Mouse (Mus musculus): ENCODE measurements around the gene Hcrtr1. TPM values are rescaled to one million over a fixed set of nuclear protein-coding genes. Genes with fewer than 3 reads are reported as not detected.

The Hcrtr1 gene
- polyA plus RNA-seq, 1 experiment from 2014 or later, result 0.46 TPM

DNA sequence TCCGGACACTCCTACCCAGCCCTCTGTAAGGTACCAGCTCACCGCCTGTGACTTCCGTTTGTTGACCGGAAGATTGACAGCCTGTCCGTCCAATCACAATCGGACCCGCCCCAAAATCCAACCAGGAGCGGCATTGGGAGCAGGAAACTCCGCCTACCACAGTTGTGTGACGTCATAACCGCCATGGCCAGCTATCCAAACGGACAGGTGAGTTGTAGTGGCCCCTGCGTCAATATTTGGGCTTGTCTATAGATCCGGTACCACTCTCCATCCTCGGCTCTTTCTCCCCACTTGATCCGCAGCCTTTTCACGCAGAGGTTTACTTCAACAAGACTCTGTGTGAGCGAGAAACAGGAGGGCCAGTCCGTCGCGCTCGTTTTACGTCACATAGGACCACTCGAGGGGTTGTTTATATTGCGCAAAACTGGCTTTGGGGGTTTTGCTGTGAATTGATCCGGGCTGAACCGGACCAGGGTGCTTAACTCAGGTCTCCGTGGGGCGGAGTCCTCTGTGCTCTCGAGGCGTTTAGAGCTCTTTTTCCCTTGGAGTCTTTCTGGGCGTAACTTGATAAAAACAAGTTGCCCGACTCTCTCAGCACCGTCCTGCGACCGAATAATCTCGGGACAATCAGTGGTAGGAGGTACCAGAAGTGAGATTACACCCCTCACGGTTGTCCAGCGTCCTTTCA lies 31.6 kb downstream of the Hcrtr1 start:
- ATAC-seq (ENCODE audit: low FRiP score), result peak; percentile 97
- Histone ChIP-seq H3K27me3 (ENCODE audit: control insufficient read depth, insufficient read depth, low read length) (no peaks in the 10 kb centered on the region), H3K4me1 (replicated peaks; ENCODE audit: control insufficient read depth, insufficient read depth, low read length) (0 out of 2 replicates have a peak, but pooled peaks cover 3% of the 10 kb centered on the region), H3K36me3 (ENCODE audit: control insufficient read depth, insufficient read depth, low read length) (no peaks in the 10 kb centered on the region), H3K9ac (ENCODE audit: low read depth, low read length) (peak overlapping the region; percentile 61), H3K9me3 (ENCODE audit: control insufficient read depth, low read length) (no peaks in the 10 kb centered on the region), H3K4me2 (replicated peaks; ENCODE audit: low read depth, low read length) (peak overlapping the region; percentile 83), H3K27ac (ENCODE audit: low read depth, low read length) (no peak overlapping the region), H3K4me3 (ENCODE audit: low read depth, low read length) (peak overlapping the region; percentile 76)
- peak; percentile 100 for DNase-seq (ENCODE audit: low spot score)
- 1% methylated on average over 39 of the region's 39 CpGs for WGBS

DNA sequence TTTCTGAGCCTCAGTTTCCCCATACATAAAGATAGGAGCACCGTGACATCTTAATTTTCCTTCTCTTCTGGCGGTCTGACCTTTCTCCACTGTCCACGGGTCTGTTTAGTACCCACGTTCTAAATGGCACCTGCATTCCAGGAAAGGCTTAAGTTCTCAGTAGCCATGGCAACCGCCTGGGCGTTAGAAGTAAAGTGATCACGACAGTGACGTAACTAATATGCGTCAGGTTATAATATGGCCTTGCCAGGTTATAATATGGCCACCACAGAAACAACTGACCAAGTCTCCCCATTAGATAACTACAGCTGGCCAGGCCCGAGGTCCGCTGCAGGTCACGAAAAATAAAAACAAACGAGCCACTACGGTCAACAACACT lies 32.1 kb downstream of the Hcrtr1 start:
- Histone ChIP-seq H3K9ac (ENCODE audit: low read depth, low read length) (no peak overlapping the region; the same call in 1 of the 2 replicates), H3K27me3 (ENCODE audit: control insufficient read depth, insufficient read depth, low read length) (no peaks in the 10 kb centered on the region), H3K36me3 (ENCODE audit: control insufficient read depth, insufficient read depth, low read length) (no peaks in the 10 kb centered on the region), H3K27ac (ENCODE audit: low read depth, low read length) (no peak overlapping the region), H3K9me3 (ENCODE audit: control insufficient read depth, low read length) (no peaks in the 10 kb centered on the region), H3K4me3 (ENCODE audit: low read depth, low read length) (peak overlapping the region; percentile 76), H3K4me2 (replicated peaks; ENCODE audit: low read depth, low read length) (peak overlapping the region; percentile 37), H3K4me1 (replicated peaks; ENCODE audit: control insufficient read depth, insufficient read depth, low read length) (0 out of 2 replicates have a peak, but pooled peaks cover 3% of the 10 kb centered on the region)
- ATAC-seq (ENCODE audit: low FRiP score), result peak; percentile 55
- no peak for DNase-seq (ENCODE audit: low spot score)
- WGBS, result 11% methylated on average over 14 of the region's 14 CpGs

DNA sequence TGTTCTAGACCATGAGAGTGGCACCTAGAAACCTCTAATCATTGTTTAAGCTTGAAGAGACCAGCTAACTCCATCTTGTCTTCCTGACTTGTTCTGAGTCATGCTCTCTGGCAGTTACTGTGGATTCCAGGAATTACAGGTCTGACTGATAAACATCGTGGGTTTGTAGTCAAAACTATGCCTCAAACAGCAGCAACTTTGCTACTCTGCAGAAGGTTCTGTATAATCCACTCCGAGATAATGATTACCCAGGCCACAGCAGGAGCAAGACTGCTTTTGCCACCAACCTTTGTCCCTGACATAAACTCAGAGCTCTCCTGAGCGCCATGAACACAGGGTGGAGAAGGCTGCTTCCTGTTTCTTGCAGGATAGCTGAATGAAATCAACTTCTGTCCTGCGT lies 34.6 kb downstream of the Hcrtr1 start:
- ATAC-seq (ENCODE audit: low FRiP score) (no peak), DNase-seq (ENCODE audit: low spot score) (no peak)
- Histone ChIP-seq H3K27ac (ENCODE audit: low read depth, low read length) (no peak overlapping the region), H3K36me3 (ENCODE audit: control insufficient read depth, insufficient read depth, low read length) (no peaks in the 10 kb centered on the region), H3K9ac (ENCODE audit: low read depth, low read length) (no peak overlapping the region), H3K4me2 (replicated peaks; ENCODE audit: low read depth, low read length) (no peak overlapping the region), H3K4me1 (replicated peaks; ENCODE audit: control insufficient read depth, insufficient read depth, low read length) (0 out of 2 replicates have a peak, but pooled peaks cover 6% of the 10 kb centered on the region), H3K9me3 (ENCODE audit: control insufficient read depth, low read length) (no peaks in the 10 kb centered on the region), H3K4me3 (ENCODE audit: low read depth, low read length) (no peak overlapping the region), H3K27me3 (ENCODE audit: control insufficient read depth, insufficient read depth, low read length) (no peaks in the 10 kb centered on the region)
- WGBS, result 80% methylated on average over 4 of the region's 4 CpGs

DNA sequence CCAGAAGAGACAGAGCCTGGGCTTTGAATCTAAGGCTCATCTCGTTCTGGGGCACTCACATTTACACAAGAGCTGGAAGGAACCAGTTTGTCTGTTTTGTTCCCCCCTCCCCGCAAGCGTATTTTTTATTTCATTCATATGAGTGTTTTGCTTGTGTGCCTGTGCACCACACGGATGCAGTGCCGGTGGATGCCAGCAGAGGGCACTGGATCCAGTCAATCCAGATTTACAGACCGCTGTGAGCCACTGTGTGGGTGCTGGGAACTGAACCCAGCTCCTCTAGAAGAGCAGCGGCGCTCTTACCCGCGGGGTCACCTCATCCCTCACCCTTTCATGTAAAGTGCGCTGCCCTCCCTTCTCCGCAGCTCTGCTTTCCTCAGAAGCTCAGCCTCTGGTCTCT lies 35.5 kb downstream of the Hcrtr1 start:
- ATAC-seq (ENCODE audit: low FRiP score), result no peak
- 0 out of 2 replicates have a peak, but pooled peaks cover 6% of the 10 kb centered on the region for H3K4me1 ChIP-seq (replicated peaks; ENCODE audit: control insufficient read depth, insufficient read depth, low read length)
- no peak overlapping the region for H3K27ac ChIP-seq (ENCODE audit: low read depth, low read length)
- no peak overlapping the region for H3K4me2 ChIP-seq (replicated peaks; ENCODE audit: low read depth, low read length)
- 78% methylated on average over 12 of the region's 12 CpGs for WGBS
- DNase-seq (ENCODE audit: low spot score), result no peak
- no peaks in the 10 kb centered on the region for H3K27me3 ChIP-seq (ENCODE audit: control insufficient read depth, insufficient read depth, low read length)
- H3K9ac ChIP-seq (ENCODE audit: low read depth, low read length), result no peak overlapping the region
- H3K4me3 ChIP-seq (ENCODE audit: low read depth, low read length), result no peak overlapping the region
- H3K9me3 ChIP-seq (ENCODE audit: control insufficient read depth, low read length), result no peaks in the 10 kb centered on the region
- no peaks in the 10 kb centered on the region for H3K36me3 ChIP-seq (ENCODE audit: control insufficient read depth, insufficient read depth, low read length)

DNA sequence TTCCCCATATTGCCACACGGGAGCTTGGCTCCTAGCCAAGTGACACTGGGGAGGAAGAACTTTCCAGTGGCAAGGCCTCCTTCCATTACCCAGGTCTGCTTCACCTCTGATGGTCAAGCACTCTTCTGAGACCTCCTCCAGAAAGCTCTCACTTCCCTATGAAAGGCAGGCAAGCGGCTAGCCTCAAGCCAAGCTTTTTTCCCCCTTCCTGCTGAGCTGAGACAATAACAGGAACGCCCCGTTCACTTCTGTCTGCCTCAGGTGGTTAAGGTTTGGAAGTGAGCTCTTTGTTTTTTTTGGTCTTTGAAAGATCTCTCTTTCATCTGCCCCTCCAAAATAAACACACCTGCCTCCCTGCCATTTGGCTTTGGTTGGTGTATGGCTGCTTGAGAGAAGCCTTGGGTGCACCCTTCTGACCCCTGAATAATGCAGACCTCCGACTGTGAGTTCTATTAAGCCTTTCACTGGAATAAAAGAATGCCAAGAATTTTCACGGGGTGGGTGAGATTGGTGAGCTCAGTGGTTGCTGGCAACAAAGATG lies 37.0 kb downstream of the Hcrtr1 start, which contains the start of gene Pef1:
Gene Pef1 (plus strand): TSS at position 448 of the 541 bp plus-strand sequence.
- H3K27me3 ChIP-seq (ENCODE audit: control insufficient read depth, insufficient read depth, low read length), result no peaks in the 10 kb centered on the region

DNA sequence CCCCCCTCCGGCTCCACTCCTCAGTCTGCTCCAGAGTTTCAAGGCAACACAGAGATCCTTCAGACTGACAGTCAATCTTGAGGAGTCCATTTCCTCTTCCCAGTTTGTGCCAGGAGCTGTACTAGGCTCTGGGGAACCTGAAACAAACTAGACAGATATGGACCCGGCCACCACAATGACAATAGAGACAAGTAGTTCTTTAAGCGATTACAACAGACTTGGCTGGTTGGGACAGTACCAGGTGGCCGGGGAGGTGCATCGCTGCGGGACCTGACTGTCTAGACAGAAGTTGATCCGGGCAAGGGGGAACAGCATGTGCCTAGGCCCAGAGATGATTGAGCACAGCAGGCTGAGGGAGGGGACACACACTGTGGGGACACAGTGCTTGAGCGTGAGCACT lies 38.0 kb downstream of the Hcrtr1 start:
- Histone ChIP-seq H3K4me3 (ENCODE audit: low read depth, low read length) (no peak overlapping the region), H3K9me3 (ENCODE audit: control insufficient read depth, low read length) (no peaks in the 10 kb centered on the region), H3K27ac (ENCODE audit: low read depth, low read length) (peak overlapping the region; percentile 30; the same call in 1 of the 2 replicates), H3K4me2 (replicated peaks; ENCODE audit: low read depth, low read length) (no peak overlapping the region), H3K27me3 (ENCODE audit: control insufficient read depth, insufficient read depth, low read length) (no peaks in the 10 kb centered on the region), H3K9ac (ENCODE audit: low read depth, low read length) (no peak overlapping the region), H3K36me3 (ENCODE audit: control insufficient read depth, insufficient read depth, low read length) (no peaks in the 10 kb centered on the region), H3K4me1 (replicated peaks; ENCODE audit: control insufficient read depth, insufficient read depth, low read length) (0 out of 2 replicates have a peak, but pooled peaks cover 3% of the 10 kb centered on the region)
- 16% methylated on average over 8 of the region's 8 CpGs for WGBS
- peak; percentile 27 for DNase-seq (ENCODE audit: low spot score)
- no peak for ATAC-seq (ENCODE audit: low FRiP score)

More for the DNA sequence above, 37.0 kb downstream of the Hcrtr1 start, which contains the start of gene Pef1:
- Histone ChIP-seq H3K9ac (ENCODE audit: low read depth, low read length) (no peak within 1 kb of the TSS), H3K9me3 (ENCODE audit: control insufficient read depth, low read length) (no peaks in the 10 kb centered on the region), H3K27ac (ENCODE audit: low read depth, low read length) (peak within 1 kb of the TSS; percentile 30; the same call in 1 of the 2 replicates), H3K4me1 (replicated peaks; ENCODE audit: control insufficient read depth, insufficient read depth, low read length) (0 out of 2 replicates have a peak, but pooled peaks cover 3% of the 10 kb centered on the region), H3K4me3 (ENCODE audit: low read depth, low read length) (no peak within 1 kb of the TSS), H3K4me2 (replicated peaks; ENCODE audit: low read depth, low read length) (no peak within 1 kb of the TSS), H3K36me3 (ENCODE audit: control insufficient read depth, insufficient read depth, low read length) (no peaks in the 10 kb centered on the region)
- WGBS, result 3% methylated on average over 6 of the region's 6 CpGs
- DNase-seq (ENCODE audit: low spot score) (no peak), ATAC-seq (ENCODE audit: low FRiP score) (no peak)

DNA sequence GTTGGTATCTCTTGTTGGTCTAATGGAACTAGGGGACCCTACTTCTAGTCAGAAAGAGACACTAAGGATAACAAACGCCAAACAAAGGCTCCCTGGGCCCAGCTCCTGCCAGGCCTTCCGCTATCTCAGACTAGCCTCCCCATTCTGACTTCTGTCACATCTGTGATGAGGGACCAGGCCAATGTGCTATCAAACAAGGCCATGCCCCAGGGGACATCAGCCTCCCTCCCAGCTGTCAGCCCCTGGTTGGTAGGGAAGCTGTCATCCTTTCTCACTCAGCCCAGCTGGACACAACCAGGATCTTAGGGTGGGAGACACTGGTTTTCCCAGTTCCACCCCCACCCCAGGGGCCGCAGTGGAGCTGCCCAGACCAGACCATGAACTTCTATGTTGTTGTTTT lies 44.0 kb downstream of the Hcrtr1 start:
- Histone ChIP-seq H3K4me2 (replicated peaks; ENCODE audit: low read depth, low read length) (no peak overlapping the region), H3K4me1 (replicated peaks; ENCODE audit: control insufficient read depth, insufficient read depth, low read length) (peaks cover 2% of the 10 kb centered on the region; the same call in 1 of the 2 replicates), H3K9me3 (ENCODE audit: control insufficient read depth, low read length) (no peaks in the 10 kb centered on the region), H3K4me3 (ENCODE audit: low read depth, low read length) (no peak overlapping the region), H3K36me3 (ENCODE audit: control insufficient read depth, insufficient read depth, low read length) (no peaks in the 10 kb centered on the region), H3K27me3 (ENCODE audit: control insufficient read depth, insufficient read depth, low read length) (no peaks in the 10 kb centered on the region), H3K27ac (ENCODE audit: low read depth, low read length) (no peak overlapping the region), H3K9ac (ENCODE audit: low read depth, low read length) (no peak overlapping the region)
- ATAC-seq (ENCODE audit: low FRiP score), result no peak
- peak; percentile 50 for DNase-seq (ENCODE audit: low spot score)
- 27% methylated on average over 3 of the region's 3 CpGs for WGBS

DNA sequence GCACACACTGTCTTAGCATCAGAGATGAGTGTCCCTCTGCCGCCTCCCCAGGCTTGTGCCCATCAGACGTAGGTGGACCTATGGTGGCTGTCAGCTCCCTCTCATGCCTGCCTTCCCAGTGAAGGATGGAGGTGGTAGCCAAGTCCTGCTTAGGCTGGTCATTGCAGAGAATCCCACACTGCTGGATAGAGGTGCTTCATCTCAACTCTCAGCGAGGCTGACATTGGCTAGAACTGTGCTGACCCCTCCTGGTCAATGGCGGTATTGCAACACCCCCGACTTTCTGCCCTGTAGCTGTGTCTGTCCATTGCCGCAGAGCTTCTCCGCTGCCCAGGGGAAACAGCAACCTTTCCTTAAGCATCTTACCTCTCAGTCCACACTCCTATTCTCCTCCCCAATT lies 51.9 kb downstream of the Hcrtr1 start:
- Histone ChIP-seq H3K27ac (ENCODE audit: low read depth, low read length) (no peak overlapping the region), H3K4me2 (replicated peaks; ENCODE audit: low read depth, low read length) (no peak overlapping the region), H3K9me3 (ENCODE audit: control insufficient read depth, low read length) (no peaks in the 10 kb centered on the region), H3K4me3 (ENCODE audit: low read depth, low read length) (no peak overlapping the region), H3K4me1 (replicated peaks; ENCODE audit: control insufficient read depth, insufficient read depth, low read length) (peaks cover 2% of the 10 kb centered on the region; the same call in 1 of the 2 replicates), H3K27me3 (ENCODE audit: control insufficient read depth, insufficient read depth, low read length) (no peaks in the 10 kb centered on the region), H3K36me3 (ENCODE audit: control insufficient read depth, insufficient read depth, low read length) (no peaks in the 10 kb centered on the region), H3K9ac (ENCODE audit: low read depth, low read length) (no peak overlapping the region)
- WGBS, result 12% methylated on average over 7 of the region's 7 CpGs
- peak; percentile 36; the same call in 1 of the 2 replicates for ATAC-seq (ENCODE audit: low FRiP score)
- peak; percentile 97 for DNase-seq (ENCODE audit: low spot score)
